In genomic region chr6:145139236-145139635, GRCm38 (mm10) we compare ENCODE assay signal across 26 mouse cellular contexts. TPM values are rescaled to one million over a fixed set of nuclear protein-coding genes. Genes with fewer than 3 reads are reported as not detected.
DNase-seq lines count a peak whose midpoint lies in the region; ATAC-seq and TF ChIP-seq lines count a peak whose summit lies in the region.
"Had no signal": no experiment of that assay in that cellular context is flagged by ENCODE, and none has a peak within 500 bp of the region (broad histone marks: within the 10 kb centered on the region; RNA-seq: fewer than 3 reads in every experiment).

No protein-coding gene starts in this region.

- H3K27me3 ChIP-seq in liver, postnatal 0 days (ENCODE audit: insufficient read depth, low read length) = no peaks in the 10 kb centered on the region
- H3K27me3 ChIP-seq in midbrain, embryonic 11.5 days (ENCODE audit: control insufficient read depth, insufficient read depth, low read length) = no peaks in the 10 kb centered on the region
- H3K27me3 ChIP-seq in midbrain, embryonic 13.5 days = no peaks in the 10 kb centered on the region
- no peaks in the 10 kb centered on the region for H3K27me3 ChIP-seq in limb, embryonic 10.5 days (ENCODE audit: low read depth, poor library complexity, severe bottlenecking)
- H3K27me3 ChIP-seq: embryonic facial prominence, embryonic 13.5 days; forebrain, embryonic 12.5 days; forebrain, embryonic 15.5 days; hindbrain, embryonic 12.5 days had no signal

- 0 out of 2 replicates have a peak, but pooled peaks cover 13% of the 10 kb centered on the region for H3K36me3 ChIP-seq in liver, postnatal 0 days (replicated peaks; ENCODE audit: insufficient read depth, low read length)
- H3K36me3 ChIP-seq in midbrain, embryonic 11.5 days (ENCODE audit: control insufficient read depth, insufficient read depth, low read length) = no peaks in the 10 kb centered on the region
- H3K36me3 ChIP-seq in midbrain, embryonic 13.5 days = no peaks in the 10 kb centered on the region
- H3K36me3 ChIP-seq in limb, embryonic 10.5 days = no peaks in the 10 kb centered on the region
- H3K36me3 ChIP-seq: embryonic facial prominence, embryonic 10.5 days; embryonic facial prominence, embryonic 13.5 days; forebrain, embryonic 12.5 days; forebrain, embryonic 15.5 days; heart, embryonic 10.5 days; heart, embryonic 13.5 days; hindbrain, embryonic 12.5 days; hindbrain, embryonic 15.5 days had no signal

- ATAC-seq in liver, postnatal 0 days = no peak
- no peak for ATAC-seq in midbrain, embryonic 11.5 days (ENCODE audit: low FRiP score)
- ATAC-seq in midbrain, embryonic 13.5 days = no peak
- ATAC-seq: forebrain, embryonic 15.5 days had no signal

- TF ChIP-seq CTCF in liver, postnatal 0 days (IDR thresholded peaks at IDR 0.05; ENCODE audit: low read depth) = no peak

- no peak for TF ChIP-seq EP300 in liver, postnatal 0 days (IDR thresholded peaks at IDR 0.05; ENCODE audit: low read depth)

- 78% methylated on average over 13 of the region's 13 CpGs for WGBS in liver, postnatal 0 days (ENCODE audit: insufficient replicate concordance)
- 89% methylated on average over 13 of the region's 13 CpGs for WGBS in midbrain, embryonic 11.5 days
- 84% methylated on average over 13 of the region's 13 CpGs for WGBS in midbrain, embryonic 13.5 days
- 92% methylated on average over 13 of the region's 13 CpGs for WGBS in limb, embryonic 10.5 days

- H3K9ac ChIP-seq in liver, postnatal 0 days (replicated peaks) = no peak overlapping the region
- no peak overlapping the region for H3K9ac ChIP-seq in midbrain, embryonic 11.5 days (ENCODE audit: low read length)
- no peak overlapping the region for H3K9ac ChIP-seq in midbrain, embryonic 13.5 days (replicated peaks)
- H3K9ac ChIP-seq: embryonic facial prominence, embryonic 13.5 days; forebrain, embryonic 12.5 days; forebrain, embryonic 15.5 days; heart, embryonic 13.5 days; hindbrain, embryonic 12.5 days; hindbrain, embryonic 15.5 days had no signal

- H3K27ac ChIP-seq in liver, postnatal 0 days (ENCODE audit: low read depth) = peak overlapping the region; percentile 59
- H3K27ac ChIP-seq in midbrain, embryonic 11.5 days (ENCODE audit: low read depth, low read length) = no peak overlapping the region
- no peak overlapping the region for H3K27ac ChIP-seq in midbrain, embryonic 13.5 days
- no peak overlapping the region for H3K27ac ChIP-seq in limb, embryonic 10.5 days
- H3K27ac ChIP-seq: embryonic facial prominence, embryonic 10.5 days; embryonic facial prominence, embryonic 13.5 days; forebrain, embryonic 12.5 days; forebrain, embryonic 15.5 days; heart, adult 2 months; heart, embryonic 10.5 days; heart, embryonic 13.5 days; hindbrain, embryonic 12.5 days; hindbrain, embryonic 15.5 days had no signal

- H3K4me1 ChIP-seq in liver, postnatal 0 days (ENCODE audit: insufficient read depth) = peaks cover 8% of the 10 kb centered on the region; the same call in 1 of the 2 replicates
- H3K4me1 ChIP-seq in midbrain, embryonic 11.5 days (ENCODE audit: control insufficient read depth, insufficient read depth, low read length) = no peaks in the 10 kb centered on the region
- H3K4me1 ChIP-seq in midbrain, embryonic 13.5 days (replicated peaks) = no peaks in the 10 kb centered on the region; the same call in 1 of the 2 replicates
- peaks cover 24% of the 10 kb centered on the region; the same call in 1 of the 2 replicates for H3K4me1 ChIP-seq in limb, embryonic 10.5 days
- H3K4me1 ChIP-seq: forebrain, embryonic 12.5 days; forebrain, embryonic 15.5 days; hindbrain, embryonic 15.5 days had no signal

- H3K4me3 ChIP-seq in liver, postnatal 0 days (ENCODE audit: low read depth, low read length) = no peak overlapping the region
- H3K4me3 ChIP-seq in midbrain, embryonic 11.5 days (ENCODE audit: low read depth, low read length) = no peak overlapping the region
- no peak overlapping the region for H3K4me3 ChIP-seq in midbrain, embryonic 13.5 days (replicated peaks)
- H3K4me3 ChIP-seq in limb, embryonic 10.5 days = no peak overlapping the region
- H3K4me3 ChIP-seq: embryonic facial prominence, embryonic 10.5 days; embryonic facial prominence, embryonic 13.5 days; erythroblast, embryonic 14.5 days; forebrain, embryonic 12.5 days; forebrain, embryonic 15.5 days; heart, adult 2 months; heart, embryonic 10.5 days; heart, embryonic 13.5 days; hindbrain, embryonic 12.5 days; hindbrain, embryonic 15.5 days had no signal

- DNase-seq in liver, postnatal 0 days = no peak
- DNase-seq in liver = no peak
- peak; percentile 57 for DNase-seq in midbrain, embryonic 11.5 days (ENCODE audit: low spot score, missing footprints)
- peak; percentile 22 for DNase-seq in limb, embryonic 10.5 days (ENCODE audit: low spot score)
- no peak for DNase-seq in right cerebral cortex, postnatal 14 days
- DNase-seq in adrenal gland, postnatal 14 days = no peak
- DNase-seq: adrenal gland, adult 8-10 months; adrenal gland, postnatal 36 days; cerebellum, adult 11-12 months; cerebellum, adult 8-10 months; cerebellum, postnatal 10 days; cerebellum, postnatal 36 days; embryo, embryonic 11 days; gastrocnemius, postnatal 25 days; heart, postnatal 14 days had no signal

- no peak overlapping the region for H3K4me2 ChIP-seq in liver, postnatal 0 days (ENCODE audit: low read depth, low read length)
- no peak overlapping the region for H3K4me2 ChIP-seq in midbrain, embryonic 11.5 days
- H3K4me2 ChIP-seq in midbrain, embryonic 13.5 days (replicated peaks) = no peak overlapping the region
- H3K4me2 ChIP-seq: embryonic facial prominence, embryonic 13.5 days; forebrain, embryonic 12.5 days; forebrain, embryonic 15.5 days; heart, embryonic 13.5 days; hindbrain, embryonic 12.5 days; hindbrain, embryonic 15.5 days had no signal

- H3K9me3 ChIP-seq in liver, postnatal 0 days (ENCODE audit: low read length) = no peaks in the 10 kb centered on the region
- H3K9me3 ChIP-seq in midbrain, embryonic 11.5 days (ENCODE audit: control insufficient read depth, low read length) = no peaks in the 10 kb centered on the region
- no peaks in the 10 kb centered on the region for H3K9me3 ChIP-seq in midbrain, embryonic 13.5 days
- no peaks in the 10 kb centered on the region for H3K9me3 ChIP-seq in limb, embryonic 10.5 days (replicated peaks)
- H3K9me3 ChIP-seq: embryonic facial prominence, embryonic 10.5 days; embryonic facial prominence, embryonic 13.5 days; forebrain, embryonic 12.5 days; forebrain, embryonic 15.5 days; heart, embryonic 10.5 days; heart, embryonic 13.5 days; hindbrain, embryonic 12.5 days; hindbrain, embryonic 15.5 days had no signal

RNA-seq across cellular contexts. Expression of gene Lrmp, which starts 23.8 kb away (rescaled TPM):
- 26.8 and 28.0 TPM in 2 replicates for polyA plus RNA-seq in liver, postnatal 0 days (2015; fragmentation: Nextera tagmentation; extraction: Ambion mirVana)
- polyA plus RNA-seq in midbrain, embryonic 11.5 days (2014; fragmentation: Nextera tagmentation; extraction: Ambion mirVana) = 1.4 and 1.9 TPM in 2 replicates
- polyA plus RNA-seq in midbrain, embryonic 13.5 days (2015; fragmentation: Nextera tagmentation; extraction: Ambion mirVana) = 0.51 and 0.85 TPM in 2 replicates
- 1.7 and 1.8 TPM in 2 replicates for polyA plus RNA-seq in limb, embryonic 10.5 days (2016; fragmentation: Nextera tagmentation; extraction: Ambion mirVana)
- 5.3 and 15.6 TPM in 2 replicates for total RNA-seq in adrenal gland, postnatal 14 days (2021)

Comparison
In these comparisons a context has a peak if more than half of its experiments do, and no peak if none do; other contexts are left out.
1. DNase-seq: peak in midbrain, embryonic 11.5 days (single experiment) and limb, embryonic 10.5 days (single experiment); none in liver, postnatal 0 days (single experiment), liver (single experiment), right cerebral cortex, postnatal 14 days (single experiment) and adrenal gland, postnatal 14 days (single experiment).